Mouse (Mus musculus): Measurements from ENCODE around the gene Abcc3.

Gene Abcc3

GRCm38 (mm10) chr11:94327693-94328643, 64.8 kb downstream of the Abcc3 start, which contains the start of gene Ankrd40:
TSS of gene Ankrd40 (plus strand) at chr11:94328001.
- in situ Hi-C loops (cut with MseI, MboI) = no loop called here

GRCm38 (mm10) chr11:94326961-94327411, 65.8 kb downstream of the Abcc3 start:
- in situ Hi-C loops (cut with MseI, MboI) = no loop called here

- in situ Hi-C loops (cut with MseI, MboI) = no loop called here
Measured at GRCm38 (mm10) chr11:94324618-94325017, 68.2 kb downstream of the Abcc3 start.

- in situ Hi-C loops (cut with MseI, MboI) = no loop called here
Measured at GRCm38 (mm10) chr11:94323271-94323925, 69.4 kb downstream of the Abcc3 start.

GRCm38 (mm10) chr11:94322636-94323035, 70.2 kb downstream of the Abcc3 start:
- in situ Hi-C loops (cut with MseI, MboI) = no loop called here

GRCm38 (mm10) chr11:94321931-94322400, 70.8 kb downstream of the Abcc3 start, which contains the start of gene Luc7l3:
TSS of gene Luc7l3 (minus strand) at chr11:94321988.
- in situ Hi-C loops (cut with MseI, MboI) = no loop called here

- in situ Hi-C loops (cut with MseI, MboI) = no loop called here
Measured at GRCm38 (mm10) chr11:94320969-94321930, 71.5 kb downstream of the Abcc3 start.

- in situ Hi-C loops (cut with MseI, MboI) = no loop called here
Measured at GRCm38 (mm10) chr11:94318056-94318455, 74.7 kb downstream of the Abcc3 start.

GRCm38 (mm10) chr11:94317515-94317914, 75.3 kb downstream of the Abcc3 start:
- in situ Hi-C loops (cut with MseI, MboI) = no loop called here

GRCm38 (mm10) chr11:94317014-94317413, 75.8 kb downstream of the Abcc3 start:
- in situ Hi-C loops (cut with MseI, MboI) = no loop called here

- in situ Hi-C loops (cut with MseI, MboI) = no loop called here
Measured at GRCm38 (mm10) chr11:94316528-94316927, 76.3 kb downstream of the Abcc3 start.

- in situ Hi-C loops (cut with MseI, MboI) = no loop called here
Measured at GRCm38 (mm10) chr11:94315308-94315707, 77.5 kb downstream of the Abcc3 start.

- in situ Hi-C loops (cut with MseI, MboI) = no loop called here
Measured at GRCm38 (mm10) chr11:94314098-94314652, 78.6 kb downstream of the Abcc3 start.

GRCm38 (mm10) chr11:94312733-94313132, 80.1 kb downstream of the Abcc3 start:
- in situ Hi-C loops (cut with MseI, MboI) = no loop called here

- in situ Hi-C loops (cut with MseI, MboI) = no loop called here
Measured at GRCm38 (mm10) chr11:94294996-94295845, 97.6 kb downstream of the Abcc3 start.

Measured in mouse trophoblast stem cell (cell line).